Mouse (Mus musculus) thymus, adult 2 months (tissue): ENCODE data around the gene Sufu.

Experiments used
- CTCF ChIP-seq: fragments of 200-500 bp; IDR thresholded peaks from 2 replicates; pipeline ENCODE4 v1.5.1; 2012; ENCODE audit warnings: mild to moderate bottlenecking, control low read depth, low read length, moderate library complexity, borderline replicate concordance; ENCODE audit not compliant: control insufficient read depth, poor library complexity, insufficient read depth; ENCODE audit errors: extremely low read depth
- POLR2A ChIP-seq: fragments of 200-500 bp; IDR thresholded peaks from 2 replicates; pipeline ENCODE4 v1.6.1; 2012; ENCODE audit warnings: mild to moderate bottlenecking, low read length, control low read depth, moderate library complexity; ENCODE audit not compliant: control insufficient read depth, poor library complexity, insufficient read depth; ENCODE audit errors: extremely low read depth

DNA sequence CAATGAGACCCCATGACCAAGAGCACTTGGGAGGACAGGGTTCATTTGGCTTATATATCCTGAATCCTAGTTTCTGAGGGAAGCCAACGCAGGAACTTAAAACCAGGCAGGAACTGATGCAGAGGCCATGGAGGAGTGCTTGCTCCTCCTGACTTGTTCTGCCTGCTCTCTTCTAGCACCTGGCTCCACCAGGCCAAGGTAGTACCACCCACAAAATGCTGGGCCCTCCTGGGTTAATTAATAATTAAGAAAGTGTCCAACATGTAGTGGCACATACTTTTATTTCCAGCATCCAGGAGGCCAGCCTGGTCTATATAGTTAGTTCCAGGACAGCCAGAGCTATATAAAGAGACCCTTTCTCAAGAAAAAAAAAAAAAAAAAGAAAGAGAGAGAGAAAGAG is 7.3 kb downstream of the Sufu start:
- TF ChIP-seq CTCF = no peak
- no peak for TF ChIP-seq POLR2A
